Mouse (Mus musculus) E14TG2a.4 (cell line): ENCODE measurements around the gene Uap1.
A peak's percentile ranks its signal among the peaks of the same experiment; 100 is the strongest.

ENCODE experiments used
- H3K27me3 ChIP-seq: 2 replicates; pipeline ENCODE4 v1.6.1; 2014; ENCODE audit warnings: low read length, control low read depth; ENCODE audit not compliant: insufficient read depth
- H3K36me3 ChIP-seq: 2 replicates; pipeline ENCODE4 v1.6.1; 2014; ENCODE audit warnings: low read length, control low read depth; ENCODE audit not compliant: insufficient read depth
- H3K4me1 ChIP-seq: replicated peaks from 2 replicates; pipeline ENCODE4 v1.6.1; 2014; ENCODE audit warnings: low read depth, low read length, control low read depth
- H3K4me3 ChIP-seq: replicated peaks from 2 replicates; pipeline ENCODE4 v1.5.1; 2014; ENCODE audit warnings: mild to moderate bottlenecking, low read length
- H3K9me3 ChIP-seq: 2 replicates; pipeline ENCODE4 v1.6.1; 2014; ENCODE audit warnings: low read length, control low read depth
- CTCF ChIP-seq: conservative IDR thresholded peaks from 2 replicates; pipeline ENCODE4 v1.5.1; 2014; ENCODE audit warnings: low read length
- NANOG ChIP-seq: IDR thresholded peaks from 2 replicates; pipeline ENCODE4 v1.6.1; 2014; ENCODE audit warnings: borderline replicate concordance, low read length, mixed read lengths
- POU5F1 ChIP-seq: IDR thresholded peaks from 2 replicates; pipeline ENCODE4 v1.6.1; 2014; ENCODE audit warnings: low read length, borderline replicate concordance

The Uap1 gene

DNA sequence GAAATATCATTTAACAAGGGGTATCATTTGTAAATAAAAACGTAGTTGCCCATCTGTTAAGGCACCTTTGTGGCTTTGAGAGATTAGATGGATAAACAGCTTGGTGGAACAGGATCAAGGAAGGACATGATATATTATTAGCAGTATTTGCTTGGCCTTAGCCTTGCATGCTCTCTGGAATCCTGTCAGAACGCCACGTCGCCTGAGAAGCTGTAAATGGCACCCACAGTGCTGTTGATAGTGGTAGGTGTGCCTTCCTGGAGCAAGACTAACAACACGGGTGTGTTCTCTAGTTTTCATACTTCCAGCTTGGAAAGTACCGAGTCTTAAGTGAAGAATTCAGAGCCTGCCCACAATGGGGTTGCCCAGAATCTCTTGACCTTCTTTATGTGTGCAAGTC is 1.1 kb upstream of the Uap1 start:
- Histone ChIP-seq H3K27me3 (no peaks in the 10 kb centered on the region), H3K36me3 (no peaks in the 10 kb centered on the region), H3K4me3 (no peak overlapping the region), H3K9me3 (no peaks in the 10 kb centered on the region), H3K4me1 (peaks cover 7% of the 10 kb centered on the region)
- TF ChIP-seq POU5F1, result no peak
- TF ChIP-seq NANOG, result no peak
- TF ChIP-seq CTCF, result no peak

GRCm38 (mm10) chr1:170173991-170174813 is 555 bp downstream of the Uap1 start:
- Histone ChIP-seq H3K4me1 (peaks cover 13% of the 10 kb centered on the region), H3K9me3 (no peaks in the 10 kb centered on the region), H3K36me3 (no peaks in the 10 kb centered on the region), H3K4me3 (peak overlapping the region; percentile 87), H3K27me3 (no peaks in the 10 kb centered on the region)
- TF ChIP-seq NANOG (no peak), CTCF (no peak), POU5F1 (no peak)

DNA sequence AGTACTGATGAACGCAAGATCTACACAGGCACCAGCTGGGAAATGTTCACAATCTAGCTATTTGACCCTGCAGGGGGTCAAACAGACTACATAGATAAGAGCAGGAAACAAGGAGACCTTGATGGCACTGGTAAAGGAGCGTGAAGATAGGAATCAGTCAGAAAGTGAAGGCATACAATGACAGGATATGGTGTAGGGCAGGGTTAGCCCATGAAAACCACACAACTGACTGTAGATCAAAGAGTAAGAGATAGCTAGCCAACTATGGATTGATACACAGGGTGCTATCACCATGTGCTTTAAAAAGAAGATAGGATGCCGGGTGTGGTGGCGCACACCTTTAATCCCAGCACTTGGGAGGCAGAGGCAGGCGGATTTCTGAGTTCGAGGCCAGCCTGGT is 7.0 kb downstream of the Uap1 start:
- TF ChIP-seq CTCF (no peak), POU5F1 (no peak), NANOG (no peak)
- Histone ChIP-seq H3K4me3 (no peak overlapping the region), H3K4me1 (peaks cover 13% of the 10 kb centered on the region; the same call in 1 of the 2 replicates), H3K27me3 (no peaks in the 10 kb centered on the region), H3K36me3 (peaks cover 22% of the 10 kb centered on the region), H3K9me3 (no peaks in the 10 kb centered on the region)

DNA sequence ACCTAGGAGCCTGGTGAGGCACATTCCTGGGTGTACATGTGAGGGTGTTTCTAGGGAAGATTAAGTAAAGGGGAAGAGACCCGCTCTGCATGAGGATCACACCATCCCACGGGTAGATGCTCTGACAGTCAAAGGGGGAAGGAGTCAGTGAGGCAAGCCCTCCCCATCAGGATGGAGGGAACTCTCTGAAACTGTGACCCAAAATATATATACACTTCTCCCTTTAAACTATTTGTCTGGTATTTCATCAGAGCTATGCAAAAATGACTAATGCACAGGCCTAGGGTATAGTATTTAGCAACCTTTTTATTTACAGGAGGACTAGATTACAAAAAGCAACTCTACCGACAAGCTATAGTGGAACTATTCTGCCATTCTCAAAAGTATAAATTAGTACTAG is 9.8 kb downstream of the Uap1 start:
- H3K4me3 ChIP-seq, result no peak overlapping the region
- TF ChIP-seq CTCF (no peak), POU5F1 (no peak), NANOG (no peak)
- H3K9me3 ChIP-seq, result no peaks in the 10 kb centered on the region
- no peaks in the 10 kb centered on the region for H3K27me3 ChIP-seq
- peaks cover 11% of the 10 kb centered on the region; the same call in 1 of the 2 replicates for H3K4me1 ChIP-seq
- H3K36me3 ChIP-seq, result peaks cover 26% of the 10 kb centered on the region

DNA sequence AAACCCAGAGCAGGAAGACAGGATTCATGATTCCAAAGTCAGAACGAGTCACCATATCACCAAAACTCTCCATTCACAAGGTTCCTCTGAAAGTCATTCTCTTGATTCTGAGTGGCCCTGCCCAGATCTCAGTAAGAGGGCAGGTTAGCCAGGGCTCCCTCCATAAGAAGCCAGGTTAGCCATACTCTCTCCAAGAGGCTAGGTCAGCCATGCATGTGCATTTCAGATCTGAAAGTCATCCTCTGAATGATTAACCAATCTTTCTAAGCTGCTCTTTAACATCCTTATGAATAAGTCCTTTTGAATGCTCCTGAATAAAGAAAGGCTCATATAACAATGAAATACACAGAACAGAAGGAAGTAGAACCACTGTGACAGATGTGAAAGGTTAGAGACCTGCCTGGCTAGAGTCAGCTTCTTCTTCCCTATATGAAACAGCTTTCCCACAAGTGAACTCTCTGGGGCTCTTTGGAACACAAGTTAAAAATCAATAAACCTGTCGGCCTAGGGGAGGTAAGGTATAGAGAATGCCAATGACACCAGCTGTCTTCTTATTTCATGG is 10.6 kb downstream of the Uap1 start:
- H3K4me3 ChIP-seq, result no peak overlapping the region
- H3K9me3 ChIP-seq, result no peaks in the 10 kb centered on the region
- peaks cover 8% of the 10 kb centered on the region; the same call in 1 of the 2 replicates for H3K4me1 ChIP-seq
- H3K36me3 ChIP-seq, result peaks cover 26% of the 10 kb centered on the region
- TF ChIP-seq POU5F1, result no peak
- TF ChIP-seq NANOG, result no peak
- TF ChIP-seq CTCF, result no peak
- no peaks in the 10 kb centered on the region for H3K27me3 ChIP-seq

GRCm38 (mm10) chr1:170163398-170163943 is 11.3 kb downstream of the Uap1 start:
- H3K9me3 ChIP-seq, result no peaks in the 10 kb centered on the region
- TF ChIP-seq NANOG, result no peak
- no peak for TF ChIP-seq POU5F1
- no peak for TF ChIP-seq CTCF
- no peaks in the 10 kb centered on the region for H3K27me3 ChIP-seq
- H3K4me1 ChIP-seq, result peaks cover 8% of the 10 kb centered on the region; the same call in 1 of the 2 replicates
- peaks cover 28% of the 10 kb centered on the region for H3K36me3 ChIP-seq
- H3K4me3 ChIP-seq, result no peak overlapping the region

DNA sequence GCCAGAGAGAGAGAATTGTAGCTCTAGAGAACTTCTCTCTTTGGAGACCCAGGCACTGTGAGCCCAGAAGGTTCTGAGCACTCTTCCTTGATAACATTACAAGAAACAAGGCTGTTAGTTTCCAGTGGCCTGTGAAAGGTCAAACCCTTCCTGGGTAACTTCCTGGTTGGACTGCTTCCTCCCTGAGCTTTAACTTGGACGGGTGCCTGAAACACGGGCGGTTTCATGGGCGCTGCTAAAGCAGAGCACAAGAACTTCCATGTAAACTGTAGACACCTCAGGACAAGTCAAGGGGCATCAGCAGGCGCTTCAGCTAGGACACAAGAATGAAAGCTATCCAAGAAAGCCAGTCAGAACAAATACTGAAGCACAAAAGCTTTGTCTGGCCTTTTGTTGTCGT is 12.9 kb downstream of the Uap1 start:
- peaks cover 36% of the 10 kb centered on the region for H3K36me3 ChIP-seq
- peaks cover 8% of the 10 kb centered on the region; the same call in 1 of the 2 replicates for H3K4me1 ChIP-seq
- TF ChIP-seq NANOG (no peak), CTCF (no peak), POU5F1 (no peak)
- H3K9me3 ChIP-seq, result no peaks in the 10 kb centered on the region
- no peaks in the 10 kb centered on the region for H3K27me3 ChIP-seq
- H3K4me3 ChIP-seq, result no peak overlapping the region

GRCm38 (mm10) chr1:170160397-170160938 is 14.3 kb downstream of the Uap1 start:
- H3K36me3 ChIP-seq, result peaks cover 26% of the 10 kb centered on the region
- no peak overlapping the region for H3K4me3 ChIP-seq
- H3K4me1 ChIP-seq, result no peaks in the 10 kb centered on the region
- no peaks in the 10 kb centered on the region for H3K9me3 ChIP-seq
- TF ChIP-seq NANOG (no peak), CTCF (no peak), POU5F1 (no peak)
- H3K27me3 ChIP-seq, result no peaks in the 10 kb centered on the region

DNA sequence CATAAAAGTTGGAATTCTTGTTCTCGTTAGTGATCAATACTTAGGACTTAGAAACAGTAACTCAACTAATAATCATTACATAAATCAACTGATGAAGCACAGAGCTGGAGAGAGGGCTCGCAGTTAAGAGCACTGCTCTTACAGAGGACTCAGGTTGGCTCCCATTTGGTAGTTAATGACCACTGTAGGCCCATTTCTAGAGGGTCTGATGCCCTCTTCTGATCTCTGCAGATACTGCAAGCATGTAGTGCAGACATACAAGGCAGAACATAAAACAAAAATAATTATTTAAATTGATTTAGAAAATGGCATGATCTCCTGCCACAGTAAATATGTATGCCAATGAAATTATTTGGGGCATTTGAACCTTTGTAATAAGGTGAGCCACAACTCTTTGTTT is 15.1 kb downstream of the Uap1 start:
- Histone ChIP-seq H3K27me3 (no peaks in the 10 kb centered on the region), H3K4me1 (no peaks in the 10 kb centered on the region), H3K4me3 (no peak overlapping the region), H3K9me3 (no peaks in the 10 kb centered on the region), H3K36me3 (peaks cover 20% of the 10 kb centered on the region)
- TF ChIP-seq CTCF (no peak), POU5F1 (no peak), NANOG (no peak)
